Mouse (Mus musculus) B cell, adult 62 days (primary cell): Measurements from ENCODE around the gene Slfnl1. TPM values are rescaled to one million over a fixed set of nuclear protein-coding genes. Genes with fewer than 3 reads are reported as not detected.

ENCODE experiments used
- total RNA-seq: library from RNA; stranded (reverse); gene quantifications from 4 replicates; pipeline ENCODE4 v1.2.4, GENCODE M21; 2023

Gene Slfnl1
- 0.41 to 0.97 TPM (median 0.60 TPM) in 4 replicates for total RNA-seq

GRCm38 (mm10) chr4:120531986-120532385 lies at the start of gene Slfnl1:
Gene Slfnl1, plus strand, starts transcription at chr4:120532231.

DNA sequence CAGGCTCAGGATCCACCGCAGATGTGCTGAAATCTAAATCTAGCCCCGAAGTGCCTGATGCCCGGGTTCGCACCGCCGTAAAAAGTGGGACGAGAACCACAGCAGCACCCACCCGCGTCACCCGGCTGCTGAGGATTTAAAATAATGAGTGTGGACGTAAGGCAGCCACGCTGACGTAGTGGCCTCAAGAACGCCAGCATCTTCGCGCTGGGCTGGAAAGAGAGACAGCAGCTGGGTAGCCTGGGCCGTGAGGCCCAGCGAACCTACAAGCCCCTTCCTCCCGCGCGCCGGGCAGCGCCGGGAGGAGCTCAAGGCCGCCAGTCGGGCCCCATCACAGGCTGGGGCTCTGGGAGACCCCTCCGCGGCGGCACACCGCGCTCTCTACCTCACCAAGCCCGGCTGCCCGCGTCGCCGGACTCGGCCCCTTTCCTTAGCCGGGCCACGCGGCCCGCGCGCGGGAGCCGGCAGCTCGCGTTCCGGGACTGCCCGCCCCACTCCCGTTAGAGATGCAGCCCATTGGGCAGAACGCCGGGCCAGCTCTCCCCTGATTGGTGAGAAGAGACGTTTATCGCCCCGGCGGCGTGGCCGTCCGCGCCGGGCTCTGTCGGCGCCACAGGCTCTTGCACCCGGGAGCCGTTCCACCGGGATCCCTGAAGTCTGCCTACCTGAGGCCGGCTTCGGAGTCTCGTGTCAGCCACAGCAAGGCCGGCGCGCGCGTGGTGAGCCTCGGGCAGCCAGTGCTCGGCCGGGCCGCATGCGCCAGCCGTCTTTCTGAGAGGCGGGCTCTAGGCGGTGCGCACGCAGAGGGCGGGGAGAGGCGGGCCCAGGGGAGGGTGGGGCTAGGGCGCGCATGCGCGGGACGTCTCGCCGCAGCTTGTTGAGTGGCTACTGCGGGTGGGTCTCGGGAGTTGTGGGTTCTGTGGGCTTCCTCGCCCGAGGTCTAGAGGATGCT lies 37.7 kb downstream of the Slfnl1 start, which contains the start of gene Ctps:
Ctps (minus strand) TSS at position 791 of the 952 bp plus-strand sequence.

Other genes with a start within 250 kb of the Slfnl1 start
- 0.43 to 0.75 TPM (median 0.57 TPM) in 4 replicates for gene Foxo6, start 244.9 kb upstream of the Slfnl1 start, total RNA-seq
- 39.1 to 47.1 TPM (median 42.7 TPM) in 4 replicates for gene Scmh1, start 127.0 kb upstream of the Slfnl1 start, total RNA-seq
- 16.3 to 19.1 TPM (median 18.0 TPM) in 4 replicates for gene Ctps, start 38.0 kb downstream of the Slfnl1 start, total RNA-seq
- not detected in 4 replicates for gene Gm8439, start 56.5 kb downstream of the Slfnl1 start, total RNA-seq
- not detected in 4 replicates for gene Cited4, start 134.3 kb downstream of the Slfnl1 start, total RNA-seq
- gene Kcnq4, start 216.4 kb downstream of the Slfnl1 start, total RNA-seq: not detected in 4 replicates